ENCODE assay signal across 15 mouse cellular contexts in genomic region chr2:142988691-142989090, GRCm38 (mm10).
DNase-seq lines count a peak whose midpoint lies in the region; ATAC-seq lines count a peak whose summit lies in the region.
"Had no signal": no experiment of that assay in that cellular context is flagged by ENCODE, and none has a peak within 500 bp of the region (broad histone marks: within the 10 kb centered on the region; RNA-seq: fewer than 3 reads in every experiment).

No protein-coding gene starts in this region.

- H3K27me3 ChIP-seq in hindbrain, embryonic 15.5 days: no peaks in the 10 kb centered on the region
- H3K27me3 ChIP-seq in hindbrain, embryonic 11.5 days (ENCODE audit: control insufficient read depth, insufficient read depth, low read length): no peaks in the 10 kb centered on the region
- H3K27me3 ChIP-seq in neural tube, embryonic 14.5 days (ENCODE audit: control insufficient read depth, insufficient read depth, low read length): no peaks in the 10 kb centered on the region
- H3K27me3 ChIP-seq: intestine, embryonic 15.5 days; megakaryocyte, embryonic 14.5 days had no signal

- no peak overlapping the region for H3K4me3 ChIP-seq in hindbrain, embryonic 15.5 days
- no peak overlapping the region for H3K4me3 ChIP-seq in hindbrain, embryonic 11.5 days (ENCODE audit: low read depth, low read length)
- no peak overlapping the region for H3K4me3 ChIP-seq in neural tube, embryonic 14.5 days (ENCODE audit: low read depth, low read length)
- H3K4me3 ChIP-seq: intestine, embryonic 15.5 days; megakaryocyte, embryonic 14.5 days had no signal

- no peaks in the 10 kb centered on the region for H3K36me3 ChIP-seq in hindbrain, embryonic 15.5 days
- no peaks in the 10 kb centered on the region for H3K36me3 ChIP-seq in hindbrain, embryonic 11.5 days (ENCODE audit: control insufficient read depth, insufficient read depth, low read length)
- no peaks in the 10 kb centered on the region for H3K36me3 ChIP-seq in neural tube, embryonic 14.5 days (ENCODE audit: control insufficient read depth, insufficient read depth, low read length)
- H3K36me3 ChIP-seq: intestine, embryonic 15.5 days had no signal

- WGBS in hindbrain, embryonic 15.5 days: 35% methylated on average over 3 of the region's 3 CpGs
- 55% methylated on average over 3 of the region's 3 CpGs for WGBS in hindbrain, embryonic 11.5 days
- 47% methylated on average over 3 of the region's 3 CpGs for WGBS in neural tube, embryonic 14.5 days

- peak overlapping the region; percentile 45; the same call in 1 of the 2 replicates for H3K27ac ChIP-seq in hindbrain, embryonic 15.5 days (replicated peaks)
- H3K27ac ChIP-seq in hindbrain, embryonic 11.5 days (ENCODE audit: low read depth, low read length): no peak overlapping the region
- no peak overlapping the region for H3K27ac ChIP-seq in neural tube, embryonic 14.5 days (ENCODE audit: low read depth, low read length)
- H3K27ac ChIP-seq: intestine, embryonic 15.5 days had no signal

- peak; percentile 30 to 47 for DNase-seq in cerebellum, postnatal 10 days
- DNase-seq in cerebellum, adult 11-12 months: no peak
- no peak for DNase-seq in hindbrain, embryonic 11.5 days (ENCODE audit: low spot score)
- DNase-seq in neural tube, embryonic 10.5 days (ENCODE audit: extremely low spot score, low spot score): no peak
- DNase-seq in urinary bladder, postnatal 14 days (ENCODE audit: low spot score): no peak
- DNase-seq in gastrocnemius, postnatal 14 days: no peak
- DNase-seq: adrenal gland, adult 2 months; cerebellum, postnatal 36 days; heart, adult 18-20 months; liver, postnatal 0 days had no signal

- peak; percentile 79 for ATAC-seq in hindbrain, embryonic 15.5 days (ENCODE audit: low FRiP score, low read depth)
- ATAC-seq in hindbrain, embryonic 11.5 days (ENCODE audit: low FRiP score): no peak
- peak; percentile 54; the same call in 1 of the 2 replicates for ATAC-seq in neural tube, embryonic 14.5 days (ENCODE audit: low read depth)
- ATAC-seq: intestine, embryonic 15.5 days; liver, postnatal 0 days; Patski had no signal

- no peak overlapping the region for H3K9ac ChIP-seq in hindbrain, embryonic 15.5 days
- H3K9ac ChIP-seq in hindbrain, embryonic 11.5 days (ENCODE audit: low read depth, low read length): no peak overlapping the region
- H3K9ac ChIP-seq in neural tube, embryonic 14.5 days (replicated peaks; ENCODE audit: low read depth, low read length): no peak overlapping the region
- H3K9ac ChIP-seq: intestine, embryonic 15.5 days; liver, postnatal 0 days had no signal

- no peak overlapping the region for H3K4me2 ChIP-seq in hindbrain, embryonic 15.5 days
- H3K4me2 ChIP-seq in hindbrain, embryonic 11.5 days (replicated peaks; ENCODE audit: low read depth, low read length): no peak overlapping the region
- no peak overlapping the region for H3K4me2 ChIP-seq in neural tube, embryonic 14.5 days (ENCODE audit: low read depth, low read length)
- H3K4me2 ChIP-seq: intestine, embryonic 15.5 days had no signal

- peaks cover 10% of the 10 kb centered on the region; the same call in 1 of the 2 replicates for H3K4me1 ChIP-seq in hindbrain, embryonic 15.5 days (replicated peaks)
- no peaks in the 10 kb centered on the region for H3K4me1 ChIP-seq in hindbrain, embryonic 11.5 days (replicated peaks; ENCODE audit: control insufficient read depth, insufficient read depth, low read length)
- H3K4me1 ChIP-seq in neural tube, embryonic 14.5 days (ENCODE audit: control insufficient read depth, insufficient read depth, low read length): no peaks in the 10 kb centered on the region
- H3K4me1 ChIP-seq: intestine, embryonic 15.5 days; megakaryocyte, embryonic 14.5 days had no signal

- H3K9me3 ChIP-seq in hindbrain, embryonic 15.5 days: no peaks in the 10 kb centered on the region
- no peaks in the 10 kb centered on the region for H3K9me3 ChIP-seq in hindbrain, embryonic 11.5 days (ENCODE audit: control insufficient read depth, low read length)
- no peaks in the 10 kb centered on the region for H3K9me3 ChIP-seq in neural tube, embryonic 14.5 days (ENCODE audit: control insufficient read depth, low read length)
- H3K9me3 ChIP-seq: intestine, embryonic 15.5 days; megakaryocyte, embryonic 14.5 days had no signal

- intact Hi-C loops in gastrocnemius, postnatal 14 days (cut with DNase I; ENCODE audit: low total_unique reads): no loop called here

Comparison
In these comparisons a context has a peak if more than half of its experiments do, and no peak if none do; other contexts are left out.
1. DNase-seq: peak in cerebellum, postnatal 10 days (2 of 2); none in cerebellum, adult 11-12 months (single experiment), hindbrain, embryonic 11.5 days (single experiment), neural tube, embryonic 10.5 days (single experiment), urinary bladder, postnatal 14 days (single experiment) and gastrocnemius, postnatal 14 days (single experiment).